Mouse (Mus musculus): ENCODE data around the gene Olfr458.
"Not testable (repeated sequence)": the region's sequence is repeated elsewhere in the genome, so short reads cannot be mapped to it uniquely, and the experiment has no call there.

The Olfr458 gene

DNA sequence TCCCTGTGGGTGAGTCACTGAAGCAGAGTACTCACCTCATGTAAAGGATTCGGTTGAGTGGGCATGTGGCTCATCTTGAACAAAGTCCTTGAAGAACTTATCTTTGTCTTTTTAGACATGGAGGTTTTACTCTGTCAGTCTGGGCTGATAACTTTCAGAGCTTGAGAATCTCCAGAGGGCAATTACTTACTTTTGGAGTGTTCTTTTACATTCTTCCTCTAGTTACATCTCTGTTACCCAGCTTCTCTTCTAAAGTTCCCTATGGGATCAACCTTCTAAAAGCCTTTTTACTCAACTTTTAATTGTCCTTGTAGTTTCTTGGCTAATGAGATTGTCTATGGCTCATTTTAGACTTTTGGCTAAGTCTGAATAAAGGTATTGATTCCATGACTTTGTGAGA, at the start of gene Olfr458:
Gene Olfr458 (minus strand): TSS at position 101 of the 400 bp plus-strand sequence.
- in situ Hi-C loops (cut with MboI, MseI), result no loop called here

DNA sequence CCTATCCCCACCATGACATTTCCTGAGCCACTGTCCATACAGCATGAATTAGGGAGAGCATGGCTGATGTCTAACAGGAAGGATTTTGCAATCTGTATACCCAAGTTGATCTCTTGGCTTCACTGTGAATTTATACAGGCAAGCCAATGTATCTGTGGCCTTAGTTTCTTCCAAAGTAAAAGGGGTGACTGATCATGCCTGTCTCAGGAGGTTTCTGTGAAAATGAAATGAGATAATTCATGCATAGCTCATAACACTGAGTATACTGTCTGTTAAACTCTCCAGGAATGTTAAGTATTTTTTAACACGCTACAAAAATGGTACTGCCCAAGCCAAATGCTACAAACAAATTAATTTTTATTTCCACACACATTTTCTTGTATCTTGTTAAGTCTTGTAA, 48.5 kb upstream of the Olfr458 start:
- in situ Hi-C loops (cut with MboI, MseI), result no loop called here

DNA sequence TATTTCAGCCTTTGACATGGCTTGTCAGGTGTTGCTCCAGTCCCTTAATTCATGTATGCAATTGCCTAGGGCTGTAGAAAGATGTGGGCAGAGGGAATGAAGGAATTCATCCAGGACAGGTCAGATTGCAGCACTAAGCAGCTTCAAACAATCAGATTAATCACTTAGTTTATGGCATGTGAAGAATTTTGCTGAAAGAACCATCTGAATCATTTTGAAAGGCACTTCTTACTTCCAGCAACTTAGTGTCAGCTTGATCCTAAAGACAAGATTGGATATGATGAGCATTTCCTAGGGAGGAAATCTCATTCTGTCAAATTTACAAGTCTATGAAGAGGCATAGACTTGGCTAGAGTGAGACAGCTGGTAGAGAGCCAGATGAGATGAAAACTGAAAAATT, 44.3 kb upstream of the Olfr458 start:
- in situ Hi-C loops (cut with MboI, MseI), result no loop called here

DNA sequence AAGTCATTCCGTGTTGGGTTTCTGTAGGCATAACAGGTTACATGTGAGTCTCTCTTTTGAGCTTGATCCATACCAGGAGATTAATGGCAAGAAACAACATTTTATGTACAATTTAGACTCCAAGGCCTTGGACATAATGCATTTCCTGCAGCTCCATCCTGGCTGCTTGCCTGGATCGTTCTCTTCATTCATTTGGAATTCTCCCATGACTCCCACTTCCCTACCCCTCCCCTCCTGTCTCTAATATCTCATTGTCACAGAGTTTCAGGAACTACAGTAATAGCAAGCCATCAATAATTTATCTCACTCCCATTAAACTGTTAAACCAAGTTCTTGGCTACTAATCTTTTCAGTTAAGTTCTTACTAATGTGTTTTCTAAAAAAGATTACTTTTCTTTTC, 38.5 kb upstream of the Olfr458 start:
- in situ Hi-C loops (cut with MboI, MseI), result no loop called here

DNA sequence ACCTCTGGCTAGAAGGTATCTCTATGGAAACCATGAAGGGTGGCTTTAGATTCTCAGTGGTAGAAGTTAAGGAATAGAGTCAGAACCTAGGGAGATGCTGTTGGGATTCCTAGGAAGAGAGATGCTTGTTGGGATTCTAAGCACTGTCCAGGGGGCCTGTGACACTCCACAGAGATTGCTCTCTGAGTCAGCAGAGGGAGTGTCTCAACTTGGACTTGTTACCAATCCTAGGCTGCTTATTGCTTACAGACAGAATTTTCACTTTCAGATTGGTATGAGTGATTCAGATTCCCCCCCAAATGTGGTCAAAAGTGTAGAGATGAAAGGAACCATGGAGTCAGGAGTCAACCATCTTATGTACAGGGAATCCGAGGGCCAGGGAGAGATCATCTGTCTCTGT, 24.7 kb upstream of the Olfr458 start:
- in situ Hi-C loops (cut with MboI, MseI), result loop anchor here (5.0 kb wide), 1 partner anchor 98 kb away; no protein-coding TSS in a partner anchor

DNA sequence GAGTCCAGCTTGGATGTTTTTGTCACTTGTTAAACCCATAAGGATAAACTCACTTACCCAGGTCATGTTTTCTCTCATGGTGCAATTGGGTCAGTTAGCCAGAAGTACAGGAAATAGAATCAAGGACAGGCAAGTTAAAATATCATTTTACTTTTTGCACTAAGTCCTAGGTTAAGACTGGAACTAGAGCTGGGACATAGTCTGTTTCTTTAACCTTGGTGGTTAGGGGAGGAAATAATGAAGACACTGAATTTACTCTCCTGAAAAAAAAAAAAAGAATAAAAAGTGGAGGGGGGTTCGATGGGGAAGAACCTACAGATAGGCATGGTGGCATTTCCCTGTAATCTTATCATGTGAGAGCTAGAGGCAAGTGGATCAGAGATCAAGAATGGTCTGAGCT, 22.1 kb upstream of the Olfr458 start, which contains the start of gene Olfr456:
Gene Olfr456 (minus strand): TSS at position 101 of the 400 bp plus-strand sequence.
- in situ Hi-C loops (cut with MboI, MseI), result no loop called here

GRCm38 (mm10) chr6:42484633-42485032, 19.6 kb upstream of the Olfr458 start:
- in situ Hi-C loops (cut with MboI, MseI), result no loop called here

- in situ Hi-C loops (cut with MboI, MseI), result no loop called here
These were observed 11.2 kb upstream of the Olfr458 start, which contains the start of gene Olfr457 for GRCm38 (mm10) chr6:42476235-42476634. Gene Olfr457, minus strand, starts transcription at chr6:42476335.

DNA sequence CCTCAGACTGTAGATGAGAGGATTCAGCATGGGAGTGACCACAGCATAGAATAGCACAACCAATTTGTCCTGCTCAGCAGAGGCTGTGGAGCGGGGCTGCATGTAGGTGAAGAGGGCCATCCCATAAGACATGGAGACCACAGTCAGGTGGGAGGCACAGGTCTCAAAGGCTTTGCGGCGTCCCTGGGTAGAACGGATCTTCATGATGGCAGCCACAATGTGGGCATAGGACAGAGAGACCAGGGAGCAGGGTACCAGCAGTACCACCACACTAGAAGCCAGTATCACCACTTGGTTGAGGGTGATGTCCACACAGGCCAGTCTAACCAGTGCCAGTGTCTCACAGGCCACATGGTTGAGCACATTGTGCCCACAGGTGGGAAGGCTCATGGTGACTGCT, 6.3 kb upstream of the Olfr458 start:
- in situ Hi-C loops (cut with MboI, MseI), result not testable (repeated sequence)

GRCm38 (mm10) chr6:42470542-42470941, 5.5 kb upstream of the Olfr458 start:
- in situ Hi-C loops (cut with MboI, MseI), result no loop called here

DNA sequence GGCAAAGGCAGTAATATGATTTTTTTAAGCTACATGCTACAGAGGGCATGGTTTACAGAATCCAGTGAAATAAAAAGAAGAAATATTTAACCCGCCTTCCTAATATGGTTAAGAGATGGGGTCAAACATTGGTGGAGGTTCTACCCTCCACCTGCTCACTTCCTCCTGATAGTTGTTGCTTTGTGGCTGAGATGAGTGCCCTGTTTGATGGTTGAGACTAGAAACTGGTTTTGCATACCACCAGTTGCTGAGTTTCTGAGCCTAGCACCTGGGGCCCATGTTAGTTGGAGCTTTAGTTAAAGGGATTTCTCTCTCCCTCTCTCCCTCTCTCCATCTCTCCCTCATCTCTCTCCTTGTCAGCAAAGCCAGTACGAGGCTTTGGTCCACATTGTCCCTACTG, 17.6 kb downstream of the Olfr458 start:
- in situ Hi-C loops (cut with MboI, MseI), result no loop called here

DNA sequence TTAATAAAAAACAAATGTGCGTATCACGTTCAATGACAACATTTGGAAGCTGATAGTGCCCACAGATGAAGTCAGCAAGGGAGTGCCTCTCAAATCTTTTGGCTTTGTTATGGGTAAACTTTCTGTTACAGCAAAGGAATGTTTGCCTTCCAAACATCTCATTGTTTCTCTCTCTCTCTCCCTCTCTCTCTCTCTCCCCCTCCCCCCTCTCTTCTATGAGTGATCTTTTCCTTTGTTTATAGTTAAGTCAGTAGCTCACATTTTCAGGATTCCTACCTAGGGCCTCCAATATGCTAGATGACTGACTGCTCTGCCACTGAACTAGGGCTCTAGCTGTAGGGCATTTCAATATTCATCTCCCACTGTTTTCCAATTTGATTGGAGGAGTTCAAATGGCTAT, 20.5 kb downstream of the Olfr458 start:
- in situ Hi-C loops (cut with MboI, MseI), result no loop called here

DNA sequence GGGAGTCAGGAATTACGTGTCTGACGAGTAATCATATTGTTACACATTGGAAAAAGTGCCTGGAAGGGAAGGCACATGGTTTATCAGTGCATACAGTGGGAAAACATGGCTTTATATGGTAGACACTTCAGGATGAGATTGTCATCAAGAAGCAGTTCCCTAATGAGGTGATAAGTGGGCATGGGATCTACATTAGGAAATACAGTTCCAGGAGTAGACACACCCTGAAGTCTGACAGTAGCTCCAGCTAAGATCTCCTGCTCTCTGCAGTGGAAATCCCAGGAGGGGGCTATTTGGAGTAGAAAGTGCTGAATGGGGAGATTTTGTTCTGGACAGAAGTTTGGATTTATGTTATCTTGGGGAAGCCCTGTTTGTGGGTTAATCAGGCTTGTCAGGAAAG, 23.6 kb downstream of the Olfr458 start:
- in situ Hi-C loops (cut with MboI, MseI), result no loop called here

- in situ Hi-C loops (cut with MboI, MseI), result no loop called here
These were observed 29.5 kb downstream of the Olfr458 start for GRCm38 (mm10) chr6:42435490-42435889.

- in situ Hi-C loops (cut with MboI, MseI), result no loop called here
These were observed 30.6 kb downstream of the Olfr458 start, which contains the start of gene Tas2r126 for GRCm38 (mm10) chr6:42434446-42434845. Gene Tas2r126, plus strand, starts transcription at chr6:42434535.

DNA sequence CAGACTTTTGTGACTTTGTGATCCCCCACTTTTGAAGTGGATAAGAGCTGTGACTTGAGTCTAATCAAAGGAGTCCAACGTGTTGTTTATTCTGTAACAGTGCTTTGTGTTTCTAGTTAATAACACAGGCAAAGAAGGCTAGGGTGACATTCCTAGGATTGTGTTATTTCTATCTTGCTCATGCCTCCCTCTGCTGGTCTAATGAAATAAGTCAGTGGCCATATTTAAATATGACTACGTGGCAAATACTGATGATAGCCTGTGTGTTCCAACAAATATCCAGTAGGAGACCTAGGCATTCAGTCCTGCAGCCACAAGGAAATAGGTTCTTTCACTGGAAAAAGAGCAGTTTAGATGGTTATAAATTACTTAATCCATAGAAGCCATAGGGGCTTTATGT, 31.4 kb downstream of the Olfr458 start:
- in situ Hi-C loops (cut with MboI, MseI), result no loop called here

DNA sequence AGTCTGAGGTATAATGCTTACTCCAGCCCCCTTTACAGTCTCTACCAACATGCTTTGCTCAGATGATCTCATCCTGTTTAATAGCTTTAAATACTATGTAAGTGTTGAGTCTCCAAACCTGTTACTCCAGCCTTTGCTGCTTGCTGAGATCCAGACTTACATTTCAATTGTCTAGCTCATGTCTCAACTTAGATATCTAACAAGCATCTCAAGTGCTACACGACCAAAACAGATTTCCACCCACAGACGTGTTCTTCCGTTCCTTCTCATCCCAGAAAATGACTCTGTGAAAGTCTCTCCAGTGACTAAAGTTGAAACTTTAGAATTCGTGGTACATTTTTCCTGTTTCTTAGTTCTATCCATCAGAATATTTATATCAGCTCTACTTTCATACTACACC, 38.7 kb downstream of the Olfr458 start:
- in situ Hi-C loops (cut with MboI, MseI), result no loop called here

DNA sequence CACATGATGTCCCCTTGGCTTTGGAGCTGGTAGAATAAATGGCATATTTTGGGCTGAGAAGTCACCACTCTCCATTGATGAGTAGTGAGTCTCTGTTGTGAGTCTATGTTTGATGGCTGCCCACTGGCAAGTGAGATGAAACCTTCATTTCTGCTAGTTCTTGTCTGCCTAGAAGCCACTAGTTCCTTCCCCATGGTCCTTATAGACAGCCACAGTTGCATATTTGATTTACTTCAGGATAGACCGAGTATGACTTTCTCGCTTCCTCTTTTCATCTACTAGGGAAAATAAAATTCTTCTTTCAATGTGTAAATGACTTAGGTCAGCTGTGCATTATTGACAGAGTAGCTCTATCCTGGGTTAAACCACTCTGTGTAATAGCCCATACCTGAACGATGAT, 40.5 kb downstream of the Olfr458 start:
- in situ Hi-C loops (cut with MboI, MseI), result no loop called here

GRCm38 (mm10) chr6:42421439-42421838, 43.6 kb downstream of the Olfr458 start:
- in situ Hi-C loops (cut with MboI, MseI), result no loop called here

GRCm38 (mm10) chr6:42419443-42419842, 45.6 kb downstream of the Olfr458 start:
- in situ Hi-C loops (cut with MboI, MseI), result no loop called here
